Mouse (Mus musculus) skeletal muscle tissue, adult 2 months (tissue): Measurements from ENCODE around the gene Kif19a.

Experiments
- DNase-seq: peaks from one replicate; pipeline ENCODE4 v3.0.0-alpha.2; 2012; ENCODE audit warnings: low read depth, low spot score

Kif19a gene

GRCm38 (mm10) chr11:114807686-114808427 is 42.7 kb downstream of the Kif19a start:
- DNase-seq, result no peak

DNA sequence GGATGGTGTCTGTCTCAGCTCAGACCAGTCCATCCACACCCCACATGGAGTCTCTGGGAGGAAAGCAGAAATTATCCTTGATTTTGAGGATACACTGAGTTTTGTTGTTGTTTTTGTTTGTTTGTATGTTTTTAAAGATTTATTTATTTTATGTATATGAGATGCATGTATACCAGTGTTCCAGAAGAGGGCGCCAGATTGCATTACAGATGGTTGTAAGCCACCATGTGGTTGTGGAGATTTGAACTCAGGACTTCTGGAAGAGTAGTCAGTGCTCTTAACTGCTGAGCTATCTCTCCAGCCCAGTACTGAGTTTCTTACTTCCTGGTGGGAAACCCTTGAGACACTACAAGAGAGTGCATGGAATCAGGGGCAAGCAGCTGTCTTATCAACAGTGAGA is 44.2 kb downstream of the Kif19a start:
- DNase-seq, result no peak

DNA sequence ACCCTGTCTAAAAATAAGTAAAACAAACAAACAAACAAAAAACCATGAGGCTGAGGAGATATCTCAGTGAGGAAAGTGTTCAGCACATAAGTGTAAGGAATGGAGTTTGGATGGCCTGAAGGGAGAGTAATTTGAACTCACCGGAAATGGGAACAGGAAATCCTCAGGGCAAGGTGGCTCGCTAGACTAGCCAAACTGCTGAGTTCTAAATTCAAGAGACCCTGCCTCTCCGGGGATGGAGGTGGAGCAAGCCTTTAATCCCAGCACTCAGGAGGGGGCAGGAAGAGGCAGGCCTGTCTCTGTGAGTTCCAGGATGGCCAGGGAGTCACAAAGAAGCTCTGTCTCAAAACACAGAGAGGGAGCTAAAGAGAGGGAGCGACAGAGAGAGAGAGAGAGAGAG is 45.2 kb downstream of the Kif19a start:
- no peak for DNase-seq

- DNase-seq, result peak; percentile 76
Measured at GRCm38 (mm10) chr11:114812731-114813240, 47.6 kb downstream of the Kif19a start.

GRCm38 (mm10) chr11:114814873-114815592 is 49.8 kb downstream of the Kif19a start:
- peak; percentile 58 for DNase-seq

DNA sequence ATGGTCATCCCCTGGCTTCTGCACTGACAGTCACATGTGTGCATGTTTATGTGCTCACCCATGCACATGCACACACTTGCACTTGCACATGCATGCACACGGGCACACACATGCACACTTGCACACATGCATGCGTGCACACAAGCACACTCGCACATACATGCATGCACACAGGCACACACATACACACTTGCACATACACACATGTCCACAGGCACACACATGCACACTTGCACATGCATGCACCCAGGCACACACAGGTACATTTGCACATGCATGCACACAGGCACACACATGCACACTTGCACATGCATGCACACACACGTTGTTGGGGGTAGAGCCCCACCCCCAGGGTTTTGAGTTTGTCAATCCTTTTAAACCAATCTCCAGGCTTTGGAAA is 51.7 kb downstream of the Kif19a start:
- no peak for DNase-seq

DNA sequence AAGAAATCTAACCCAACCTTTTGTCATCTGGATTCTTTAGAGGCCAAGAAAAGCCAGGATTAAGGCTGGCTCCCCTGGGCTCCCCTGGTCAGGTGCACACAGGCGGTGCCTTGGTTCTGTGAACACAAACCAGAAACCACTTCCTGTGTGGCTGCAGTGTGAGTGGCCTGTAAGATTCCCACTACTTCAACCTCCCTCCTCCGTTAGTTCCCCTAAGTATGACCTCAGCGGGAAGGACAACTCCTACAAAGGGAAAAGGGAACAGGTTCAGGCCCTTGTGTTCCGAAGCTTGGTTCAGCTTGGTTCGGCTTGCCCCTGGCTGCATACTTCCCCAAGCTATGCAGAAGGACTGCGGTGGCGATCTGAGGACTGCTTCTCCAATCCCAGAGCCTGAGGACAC is 53.0 kb downstream of the Kif19a start:
- DNase-seq, result no peak

DNA sequence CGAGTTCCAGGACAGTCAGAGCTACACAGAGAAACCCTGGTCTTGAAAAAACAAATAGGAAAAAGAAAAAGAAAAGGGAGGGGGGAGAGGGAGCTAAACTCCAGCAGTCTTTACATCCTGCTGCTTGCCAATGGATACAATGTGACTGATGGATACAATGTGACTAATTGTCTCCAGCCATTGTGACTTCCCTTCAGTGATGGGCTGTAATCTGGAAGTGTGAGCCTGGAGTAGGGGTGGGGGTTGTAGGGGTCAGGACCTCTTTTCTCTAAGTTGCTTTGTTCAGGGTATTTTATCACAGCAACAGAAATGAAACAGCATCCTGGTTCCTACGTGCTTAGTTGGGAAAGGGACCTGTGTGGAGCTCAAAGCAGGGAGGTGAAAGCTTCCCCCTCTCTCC is 53.9 kb downstream of the Kif19a start:
- no peak for DNase-seq

DNA sequence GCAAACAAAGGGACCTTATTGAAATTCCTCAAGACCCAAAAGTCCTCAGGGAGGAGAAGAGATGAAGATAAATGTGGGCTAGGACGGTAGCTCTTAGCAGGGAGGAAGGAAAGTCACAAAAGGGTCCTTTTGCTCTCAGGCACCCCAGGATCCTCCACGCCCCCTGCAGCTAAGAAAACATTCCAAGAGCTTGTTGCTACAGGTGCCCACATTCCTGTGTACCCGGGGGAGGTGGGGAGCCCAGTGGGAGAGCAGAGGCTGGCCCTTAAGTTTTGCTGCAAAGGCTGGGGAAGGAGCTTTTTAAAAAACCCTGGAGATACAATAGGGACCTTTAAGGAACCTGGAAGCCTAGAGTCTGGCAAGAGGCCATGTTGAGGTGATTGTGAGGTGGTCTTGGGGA is 55.3 kb downstream of the Kif19a start:
- DNase-seq, result no peak

- DNase-seq, result no peak
Measured at GRCm38 (mm10) chr11:114821325-114821724, 56.1 kb downstream of the Kif19a start.

GRCm38 (mm10) chr11:114822727-114823126 is 57.5 kb downstream of the Kif19a start:
- peak; percentile 75 for DNase-seq

DNA sequence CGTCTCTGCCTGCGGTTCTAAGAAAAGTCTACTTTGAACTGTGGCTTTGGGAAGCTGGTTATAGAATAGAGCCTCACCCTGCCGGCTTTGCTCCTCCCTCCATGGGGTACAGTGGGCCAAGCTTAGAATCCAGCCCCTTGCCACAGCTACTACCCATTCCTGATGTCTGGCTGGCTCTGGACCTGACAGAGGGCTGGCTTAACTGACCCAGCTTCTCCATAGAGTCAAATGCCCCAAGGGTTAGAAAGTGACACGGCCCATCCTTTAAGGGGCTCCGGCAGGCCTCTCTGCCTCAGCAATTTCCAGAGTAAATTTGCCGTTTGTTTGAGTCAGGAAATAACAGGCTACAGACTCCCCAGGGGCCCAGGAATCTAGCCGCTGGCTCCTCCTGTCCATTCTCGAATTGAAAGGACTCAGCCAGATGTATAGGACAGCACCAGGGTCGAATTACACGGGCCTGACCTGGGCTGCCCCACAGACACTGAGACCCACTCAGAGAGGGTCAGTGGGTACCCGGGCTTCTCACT is 58.1 kb downstream of the Kif19a start:
- DNase-seq, result no peak

DNA sequence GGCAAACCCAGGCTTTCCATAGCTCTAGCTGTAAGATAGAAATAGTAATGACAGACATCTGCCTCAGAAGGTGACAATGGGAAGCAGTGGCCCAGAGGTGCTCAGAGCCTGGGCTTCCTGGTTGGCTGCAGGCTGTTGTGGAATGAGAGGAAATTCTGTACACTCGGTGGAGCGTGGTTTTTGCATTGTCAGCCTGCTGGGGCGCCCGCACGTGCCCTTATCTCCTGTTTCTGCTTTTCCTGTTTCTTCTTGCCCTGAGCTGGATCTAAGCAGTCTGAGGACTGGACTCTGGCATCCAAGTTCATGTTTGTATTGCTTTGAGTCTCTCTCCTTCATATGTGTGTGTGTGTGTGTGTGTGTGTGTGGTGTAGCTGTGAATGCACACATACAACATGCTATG is 61.5 kb downstream of the Kif19a start:
- DNase-seq, result no peak

GRCm38 (mm10) chr11:114829499-114830432 is 64.6 kb downstream of the Kif19a start:
- peak; percentile 89 for DNase-seq

DNA sequence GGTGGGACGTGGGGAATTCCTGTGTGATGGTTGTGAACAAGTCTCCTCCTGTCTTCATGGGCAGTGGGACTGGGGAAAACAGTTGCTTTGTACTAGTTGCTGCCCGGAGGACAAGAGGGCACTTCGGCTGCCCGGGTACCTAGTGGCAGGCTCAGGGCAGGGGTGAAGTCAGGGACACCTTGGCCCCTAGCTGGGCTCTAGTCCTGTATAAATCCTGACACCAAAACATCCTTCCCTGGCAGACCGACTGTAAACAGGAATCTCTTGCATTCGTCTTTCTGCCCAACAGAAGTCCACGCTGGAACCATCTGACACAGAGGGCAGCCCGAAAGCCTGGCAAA is 65.2 kb downstream of the Kif19a start:
- DNase-seq, result peak; percentile 60

- DNase-seq, result no peak
Measured at GRCm38 (mm10) chr11:114833166-114833565, 68.0 kb downstream of the Kif19a start.
